Mouse (Mus musculus): ENCODE measurements at regions not wholly inside any gene's neighbourhood (a gene's known extent, or its start where the extent isn't known, plus 50 kb on each side); places are given as distances from the start of the nearest gene placed in this dataset.

- TF ChIP-seq POLR2A (IDR thresholded peaks at IDR 0.05; ENCODE audit: extremely low read depth, insufficient read depth, low read length), result no peak
- TF ChIP-seq CTCF (IDR thresholded peaks at IDR 0.05; ENCODE audit: low read depth, low read length), result no peak
Observed at GRCm38 (mm10) chr6:95378349-95378748, 56.4 kb downstream of the Gm10234 start.

All from liver, adult 2 months (tissue).